Mouse (Mus musculus) layer of hippocampus, adult 2 months (tissue): ENCODE results near the gene Ddb2. TPM values are rescaled to one million over a fixed set of nuclear protein-coding genes. Genes with fewer than 3 reads are reported as not detected.
"Not testable (repeated sequence)": the region's sequence is repeated elsewhere in the genome, so short reads cannot be mapped to it uniquely, and the experiment has no call there.

ENCODE experiments used
- DNase-seq, 2 experiments: peaks; one replicate each; pipeline ENCODE4 v3.0.0; 2022; ENCODE audit warnings: low spot score in 2 of 2
- H3K27ac ChIP-seq: fragments of 200-600 bp; 2 replicates; pipeline ENCODE4 v1.8.1; 2022
- H3K4me3 ChIP-seq: fragments of 200-600 bp; 2 replicates; pipeline ENCODE4 v1.8.1; 2022; ENCODE audit warnings: mild to moderate bottlenecking
- CTCF ChIP-seq: fragments of 200-600 bp; conservative IDR thresholded peaks from 2 replicates; pipeline ENCODE4 v1.8.1; 2022; ENCODE audit warnings: antibody characterized with exemption, mild to moderate bottlenecking, moderate library complexity
- total RNA-seq, 2 experiments: library from RNA; stranded (reverse); gene quantifications; 2 replicates each; pipeline ENCODE4 v1.2.3; 2021

The Ddb2 gene
- total RNA-seq, 2 experiments from 2014 or later: 12.9 to 13.1 TPM

DNA sequence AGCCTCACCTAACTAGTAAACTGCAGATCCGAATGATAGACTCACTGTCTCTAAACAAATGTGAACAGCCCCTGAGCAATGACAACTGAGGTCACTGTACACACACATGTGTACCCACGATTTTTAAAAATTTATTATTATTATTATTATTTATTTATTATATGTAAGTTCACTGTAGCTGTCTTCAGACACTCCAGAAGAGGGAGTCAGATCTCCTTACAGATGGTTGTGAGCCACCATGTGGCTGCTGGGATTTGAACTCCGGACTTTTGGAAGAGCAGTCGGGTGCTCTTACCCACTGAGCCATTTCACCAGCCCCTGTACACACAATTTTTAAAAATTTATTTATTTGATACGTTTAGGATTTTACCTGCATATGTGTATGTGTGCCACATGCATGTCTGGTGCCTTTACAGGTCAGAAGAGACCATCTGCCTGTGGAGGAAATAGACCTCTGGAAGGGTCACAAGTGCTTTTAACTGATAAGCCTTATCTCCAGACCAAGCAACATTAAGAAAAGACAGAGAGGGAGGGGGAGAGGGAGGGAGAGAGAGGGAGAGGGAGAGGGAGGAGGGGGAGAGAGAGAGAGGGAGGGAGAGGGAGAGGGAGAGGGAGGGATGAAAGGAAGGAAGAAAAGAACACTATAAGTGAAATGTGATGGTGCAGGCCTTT, 7.9 kb upstream of the Ddb2 start:
- DNase-seq: no peak
- no peak overlapping the region for H3K4me3 ChIP-seq
- TF ChIP-seq CTCF: no peak
- H3K27ac ChIP-seq: peak overlapping the region; percentile 11; the same call in 1 of the 2 replicates

DNA sequence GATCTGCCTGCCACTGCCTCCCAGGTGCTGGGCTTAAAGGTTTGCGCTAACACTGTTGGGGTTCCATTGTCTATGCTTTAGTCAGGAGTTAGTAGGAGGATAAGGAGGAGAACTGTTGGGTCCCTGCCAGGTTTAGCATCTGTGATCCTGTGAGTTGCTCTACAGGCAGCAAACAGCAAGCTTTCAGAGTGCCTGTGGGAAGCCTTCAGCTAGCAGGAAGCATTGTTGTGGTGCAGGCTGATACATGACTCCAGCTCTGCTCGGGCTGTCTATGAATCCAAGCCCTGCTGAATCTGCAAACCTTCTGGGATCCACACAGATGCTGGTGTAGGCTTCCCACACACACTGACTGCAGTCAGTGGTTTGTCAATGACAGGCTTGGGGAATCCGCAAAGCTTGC, 6.6 kb upstream of the Ddb2 start:
- TF ChIP-seq CTCF: no peak
- peak; percentile 75 to 89 for DNase-seq
- no peak overlapping the region for H3K4me3 ChIP-seq
- peak overlapping the region; percentile 46; the same call in 1 of the 2 replicates for H3K27ac ChIP-seq

DNA sequence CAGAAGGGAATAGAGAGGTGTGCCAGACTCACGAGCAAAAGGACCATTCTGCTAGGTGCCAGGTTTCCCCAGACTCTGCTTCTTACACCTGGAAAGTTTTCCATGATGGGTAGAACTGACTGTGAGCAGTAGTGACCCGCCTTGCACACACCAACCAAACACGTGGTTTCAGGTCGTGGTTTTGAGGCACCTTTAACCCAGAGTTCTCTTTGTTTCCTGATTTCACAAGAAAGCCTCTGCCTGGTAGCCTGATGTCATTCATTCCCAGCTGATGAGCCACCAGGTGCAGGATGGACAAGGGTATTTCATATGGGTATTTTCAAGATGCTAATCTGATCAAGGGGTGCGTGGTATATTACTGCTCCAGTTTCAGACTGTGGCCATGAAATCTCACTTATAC, 5.8 kb upstream of the Ddb2 start:
- no peak for DNase-seq
- Histone ChIP-seq H3K27ac (no peak overlapping the region), H3K4me3 (no peak overlapping the region)
- no peak for TF ChIP-seq CTCF

DNA sequence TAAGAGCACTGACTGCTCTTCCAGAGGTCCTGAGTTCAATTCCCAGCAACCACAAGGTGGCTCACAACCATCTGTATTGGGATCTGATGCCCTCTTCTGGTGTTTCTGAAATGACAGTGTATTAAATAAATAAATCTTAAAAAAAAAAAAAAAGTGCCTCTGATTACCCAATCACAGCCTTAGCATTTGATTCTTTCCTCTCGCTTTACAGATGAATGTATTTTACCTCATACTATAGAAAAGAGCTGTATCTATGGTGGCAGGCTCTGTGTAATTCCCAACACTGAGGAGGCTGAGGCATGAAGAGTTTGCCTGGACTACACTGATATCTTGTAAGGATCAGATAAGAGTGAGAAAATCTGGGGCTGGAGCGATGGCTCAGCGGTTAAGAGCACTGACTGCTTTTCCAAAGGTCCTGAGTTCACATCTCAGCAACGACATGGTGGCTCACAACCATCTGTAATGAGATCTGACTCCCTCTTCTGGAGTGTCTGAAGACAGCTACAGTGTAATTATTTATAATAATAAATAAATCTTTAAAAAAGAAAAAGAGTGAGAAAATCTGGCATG, 814 bp upstream of the Ddb2 start:
- peak; percentile 73 for TF ChIP-seq CTCF
- peak overlapping the region; percentile 89 for H3K4me3 ChIP-seq

DNA sequence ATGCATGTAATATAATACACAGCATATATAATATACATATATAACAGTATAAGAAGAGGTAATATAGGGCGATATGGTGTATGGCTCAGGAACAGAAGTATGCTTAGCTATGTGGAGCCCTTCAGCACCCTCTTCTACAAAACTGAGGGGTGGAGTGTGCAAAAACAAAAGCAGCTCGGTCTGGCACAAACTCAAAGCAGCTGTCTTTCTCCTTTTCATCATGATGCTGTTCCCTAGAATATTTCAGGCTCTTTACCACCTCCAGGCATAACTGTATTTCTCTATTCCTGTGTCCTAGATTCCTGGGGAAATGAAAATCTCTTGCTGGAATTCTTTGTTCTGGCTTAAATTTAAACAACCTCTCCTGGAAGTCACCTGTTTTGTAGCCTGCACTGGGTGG, 7.0 kb downstream of the Ddb2 start:
- DNase-seq: no peak
- TF ChIP-seq CTCF: no peak
- H3K27ac ChIP-seq: no peak overlapping the region
- no peak overlapping the region for H3K4me3 ChIP-seq

More for the DNA sequence above, 814 bp upstream of the Ddb2 start:
- peak overlapping the region; percentile 87 for H3K27ac ChIP-seq
- DNase-seq: not testable (repeated sequence)

DNA sequence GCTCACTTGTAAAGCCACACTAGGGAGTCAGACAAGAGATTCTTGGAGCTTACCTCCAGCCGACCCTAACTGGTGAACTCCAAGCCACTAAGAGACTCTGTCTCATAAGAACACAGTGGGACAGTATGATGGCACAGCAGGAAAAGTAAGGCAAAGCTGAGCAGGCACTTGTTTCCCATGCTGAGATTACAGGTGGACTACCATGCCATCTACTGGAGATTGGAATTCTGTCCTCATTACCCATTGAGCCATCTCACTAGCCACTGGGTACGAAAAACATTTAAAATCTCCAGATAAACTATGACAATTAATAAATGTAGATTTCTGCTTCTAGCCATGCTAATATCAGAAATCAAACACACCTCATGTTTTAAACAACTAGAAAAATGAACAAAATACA, 13.2 kb downstream of the Ddb2 start:
- Histone ChIP-seq H3K4me3 (no peak overlapping the region), H3K27ac (no peak overlapping the region)
- TF ChIP-seq CTCF: peak; percentile 71
- DNase-seq: no peak

DNA sequence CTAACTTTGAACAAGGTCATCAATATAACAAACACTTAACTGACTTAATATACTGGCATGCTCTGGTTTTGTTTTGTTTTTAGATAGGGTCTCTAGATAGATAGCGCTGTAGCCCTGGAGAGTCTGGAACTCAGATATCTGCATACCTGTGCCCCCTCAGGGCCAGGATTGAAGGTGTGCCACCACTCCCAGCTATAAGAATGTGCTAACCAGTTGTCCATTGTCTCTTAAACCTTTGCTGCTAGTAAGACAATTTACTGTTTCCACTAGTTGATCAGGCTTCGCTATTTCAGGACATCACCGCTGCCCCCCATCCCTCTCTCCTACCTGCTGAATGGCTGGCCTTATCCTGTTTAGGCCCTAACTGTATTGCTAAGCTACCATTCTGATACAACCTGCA, 16.3 kb downstream of the Ddb2 start:
- no peak for TF ChIP-seq CTCF
- Histone ChIP-seq H3K27ac (no peak overlapping the region), H3K4me3 (no peak overlapping the region)
- no peak for DNase-seq

DNA sequence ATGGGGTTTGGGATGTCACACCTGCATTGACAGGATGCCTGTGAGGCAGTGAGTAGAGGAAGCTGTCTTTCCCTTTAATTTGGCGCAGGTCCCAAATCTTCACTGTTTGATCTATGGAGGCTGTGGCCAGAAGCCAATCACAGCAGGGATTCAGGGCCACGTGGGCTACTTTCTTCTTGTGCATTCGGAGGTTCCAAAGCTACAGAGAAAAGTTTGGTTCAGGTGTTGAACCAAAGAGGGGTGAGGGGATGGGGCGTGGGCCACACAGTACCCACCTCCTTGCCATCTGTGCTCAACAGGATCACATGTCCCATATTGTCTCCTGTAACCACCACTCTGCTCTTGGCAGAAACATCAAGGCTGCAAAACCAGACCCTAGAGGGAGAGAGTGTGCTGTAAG, 19.8 kb downstream of the Ddb2 start:
- no peak for TF ChIP-seq CTCF
- peak overlapping the region; percentile 28; the same call in 1 of the 2 replicates for H3K27ac ChIP-seq
- H3K4me3 ChIP-seq: no peak overlapping the region
- no peak for DNase-seq

DNA sequence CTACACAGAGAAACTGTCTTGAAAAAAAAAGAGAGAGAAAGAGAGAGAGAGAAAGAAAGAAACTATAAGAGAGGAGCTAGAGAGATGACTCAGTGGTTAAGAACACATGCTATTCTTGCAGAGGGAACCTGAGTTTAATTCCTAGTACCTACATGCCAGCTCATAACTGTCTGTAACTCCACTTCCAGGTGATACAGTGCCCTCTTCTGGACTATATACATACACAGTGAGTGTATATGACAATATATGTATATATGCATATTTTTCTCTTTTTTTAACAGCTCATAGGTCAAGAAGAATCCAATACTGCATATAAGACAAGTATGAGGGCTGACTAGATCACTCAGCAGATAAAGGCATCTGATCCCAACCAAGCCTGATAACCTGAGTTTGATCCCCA, 23.5 kb downstream of the Ddb2 start:
- TF ChIP-seq CTCF: peak; percentile 43
- Histone ChIP-seq H3K27ac (no peak overlapping the region), H3K4me3 (no peak overlapping the region)
- DNase-seq: no peak

DNA sequence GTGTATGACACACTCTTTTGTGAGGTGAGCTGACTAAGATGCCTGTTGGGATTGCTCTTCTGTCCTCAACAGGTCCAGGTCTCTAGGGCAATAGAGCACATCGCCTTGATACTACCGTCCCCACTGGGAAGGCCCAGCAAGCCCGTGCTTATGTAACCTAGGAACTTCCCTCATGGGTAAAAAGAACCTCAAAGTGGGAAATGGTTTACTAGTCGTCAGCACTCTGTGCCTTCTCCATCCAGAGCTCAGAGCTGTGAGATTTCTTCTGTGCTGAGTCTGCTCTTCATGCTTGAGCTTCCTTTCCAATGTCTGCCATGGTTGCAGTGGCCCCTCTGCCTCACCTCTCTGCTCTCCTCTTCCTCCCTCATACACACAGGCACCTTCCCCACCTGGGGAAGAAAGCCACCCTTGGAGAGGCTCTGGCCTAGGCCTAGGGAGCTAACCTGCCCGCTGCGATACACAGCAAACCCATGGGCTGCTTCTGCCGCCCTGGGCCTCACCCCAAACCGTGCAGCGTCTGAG, 30.5 kb downstream of the Ddb2 start:
- Histone ChIP-seq H3K27ac (peak overlapping the region; percentile 24; the same call in 1 of the 2 replicates), H3K4me3 (no peak overlapping the region)
- no peak for DNase-seq
- TF ChIP-seq CTCF: no peak

DNA sequence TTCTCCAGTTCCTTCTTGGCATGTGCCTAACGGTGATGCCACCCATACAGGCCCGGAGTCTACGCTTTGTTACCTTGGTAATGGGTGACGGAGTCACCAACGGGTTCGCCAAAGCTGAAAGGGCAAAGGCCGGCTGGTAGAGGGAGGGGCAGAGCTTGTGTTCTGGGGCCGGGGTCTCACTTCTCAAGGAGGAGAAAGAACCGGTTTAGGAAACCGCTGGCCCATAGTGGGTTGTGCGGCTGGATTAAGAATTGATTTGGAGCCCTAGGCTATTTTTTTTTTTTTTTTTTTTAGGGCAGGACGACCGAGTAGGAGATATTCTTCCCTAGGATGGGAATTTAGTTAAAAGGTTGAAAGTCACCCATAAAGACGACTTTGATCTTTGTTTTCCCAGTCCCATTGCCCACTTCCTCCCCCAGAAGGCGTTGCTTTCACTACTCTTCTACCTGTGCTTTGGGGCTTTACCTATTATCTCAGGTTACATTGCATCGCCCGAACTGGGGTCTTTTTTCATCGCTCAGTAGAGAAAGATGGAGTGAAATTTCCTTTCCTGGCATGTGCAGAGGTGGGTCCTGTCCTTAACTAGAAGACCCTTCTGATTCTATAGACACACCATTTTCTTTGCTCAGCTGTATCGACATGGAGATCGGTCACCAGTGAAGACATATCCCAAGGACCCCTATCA, 33.7 kb downstream of the Ddb2 start:
- peak overlapping the region; percentile 94 for H3K27ac ChIP-seq
- no peak for DNase-seq
- TF ChIP-seq CTCF: no peak
- peak overlapping the region; percentile 83 for H3K4me3 ChIP-seq

DNA sequence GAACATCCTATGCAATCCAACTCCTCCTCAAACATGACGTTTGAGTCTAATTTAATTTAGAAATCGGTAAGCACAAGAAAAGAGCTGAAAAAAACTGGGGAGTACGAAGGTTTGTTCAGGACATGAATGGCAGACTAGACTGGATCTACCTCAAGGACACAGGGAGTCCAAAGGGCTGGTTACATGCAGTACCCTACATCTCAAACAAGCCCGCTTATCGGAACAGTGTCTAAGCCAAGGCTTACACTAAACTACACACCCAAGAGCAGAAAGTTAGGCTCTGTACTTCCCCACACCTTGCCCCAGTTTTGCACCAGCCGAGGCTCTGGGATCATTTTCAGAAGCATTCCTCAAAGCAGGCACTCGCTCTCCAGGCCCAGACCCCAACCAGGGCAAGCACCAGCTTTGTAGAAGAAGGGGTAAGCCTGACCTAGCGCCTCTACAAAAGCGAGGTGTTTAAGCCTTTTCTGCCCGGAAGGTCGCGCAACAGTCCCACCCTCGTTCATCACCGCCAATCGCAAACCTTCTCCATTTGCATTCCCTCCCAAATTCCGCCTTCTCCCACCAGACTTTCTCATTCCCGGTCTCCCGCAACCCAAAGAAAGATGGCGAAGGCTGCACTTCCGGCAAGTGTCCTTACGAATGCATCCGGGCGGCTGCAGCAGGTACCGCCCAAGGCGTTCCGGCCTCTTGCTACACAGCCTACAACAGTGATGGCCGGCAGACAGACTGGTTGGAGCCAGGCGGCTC, 34.4 kb downstream of the Ddb2 start, which contains the start of the genes Nr1h3 and Acp2:
Gene Nr1h3, minus strand, starts transcription at position 613 of the 750 bp plus-strand sequence.
Gene Acp2, plus strand, starts transcription at position 664 of the 750 bp plus-strand sequence.
- Histone ChIP-seq H3K27ac (peak within 1 kb of the TSS; percentile 94), H3K4me3 (peak within 1 kb of the TSS; percentile 83)
- TF ChIP-seq CTCF: peak; percentile 29
- peak; percentile 96 for DNase-seq

DNA sequence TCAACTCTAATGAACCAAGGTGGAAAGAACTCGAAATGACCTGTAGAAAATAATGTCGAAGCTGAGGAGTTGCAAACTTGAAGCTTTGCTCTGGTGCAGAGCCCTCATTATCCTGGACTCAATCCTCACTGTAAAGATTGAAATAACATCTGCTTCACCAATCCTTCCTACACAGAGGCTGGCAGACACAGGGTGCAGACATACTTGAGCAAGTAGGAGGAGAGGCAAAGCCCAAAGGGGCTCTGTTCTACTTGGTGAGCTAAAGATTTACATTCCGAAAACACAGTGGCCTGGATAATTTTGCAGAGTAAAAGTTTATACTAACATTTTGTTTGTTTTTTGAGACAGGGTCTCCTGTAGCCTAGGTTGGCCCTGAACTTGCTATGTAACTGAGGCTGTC, 37.9 kb downstream of the Ddb2 start:
- Histone ChIP-seq H3K27ac (0 out of 2 replicates have a peak overlapping the region, but pooled peaks have one; percentile 10), H3K4me3 (no peak overlapping the region)
- TF ChIP-seq CTCF: no peak
- DNase-seq: no peak
